Mouse (Mus musculus): ENCODE data around the gene Alg9. TPM values are rescaled to one million over a fixed set of nuclear protein-coding genes. Genes with fewer than 3 reads are reported as not detected.

The Alg9 gene
- polyA plus RNA-seq, 1 experiment from 2014 or later = 43.7 TPM

- Histone ChIP-seq H3K27me3 (ENCODE audit: insufficient read depth, low read length) (no peaks in the 10 kb centered on the region), H3K4me1 (ENCODE audit: insufficient read depth) (no peaks in the 10 kb centered on the region), H3K4me2 (no peak overlapping the region), H3K4me3 (ENCODE audit: low read depth, low read length) (no peak overlapping the region), H3K9me3 (ENCODE audit: low read depth, low read length) (no peaks in the 10 kb centered on the region), H3K36me3 (ENCODE audit: insufficient read depth) (peaks cover 32% of the 10 kb centered on the region), H3K9ac (no peak overlapping the region), H3K27ac (ENCODE audit: low read depth) (no peak overlapping the region)
- TF ChIP-seq CTCF (IDR thresholded peaks at IDR 0.05; ENCODE audit: low read depth) = no peak
- WGBS = 72% methylated on average over 13 of the region's 13 CpGs
- ATAC-seq (ENCODE audit: insufficient read depth) = no peak
- DNase-seq = no peak
These were observed 66.4 kb downstream of the Alg9 start for GRCm38 (mm10) chr9:50841079-50841789.

DNA sequence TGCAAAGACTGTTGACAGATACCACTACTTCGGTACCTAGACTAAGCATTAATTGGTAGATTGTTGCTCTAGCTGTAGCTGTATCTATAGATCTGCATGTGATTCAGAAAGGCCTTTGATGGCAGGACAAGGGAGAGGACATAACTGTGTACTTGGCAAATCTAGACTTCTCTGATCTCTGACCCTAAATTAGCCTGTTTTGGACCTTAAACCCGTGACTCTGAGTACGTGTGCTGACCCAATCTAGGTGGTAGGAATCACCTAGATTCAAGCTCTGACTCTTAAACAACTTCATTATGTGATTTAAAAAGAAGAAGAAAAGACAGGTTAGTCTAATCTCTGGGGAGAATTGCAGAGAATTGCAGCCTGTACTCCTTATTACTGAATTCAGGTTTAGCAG lies 70.3 kb downstream of the Alg9 start, which contains the start of gene Ppp2r1b:
Ppp2r1b (plus strand) TSS at position 221 of the 400 bp plus-strand sequence.
- no peak within 1 kb of the TSS for H3K4me3 ChIP-seq (ENCODE audit: low read depth, low read length)
- H3K4me1 ChIP-seq (ENCODE audit: insufficient read depth) = no peaks in the 10 kb centered on the region
- ATAC-seq (ENCODE audit: insufficient read depth) (no peak), DNase-seq (no peak)
- H3K9me3 ChIP-seq (ENCODE audit: low read depth, low read length) = no peaks in the 10 kb centered on the region
- no peak within 1 kb of the TSS for H3K9ac ChIP-seq
- H3K36me3 ChIP-seq (ENCODE audit: insufficient read depth) = peaks cover 28% of the 10 kb centered on the region
- 94% methylated on average over 3 of the region's 3 CpGs for WGBS
- H3K4me2 ChIP-seq = no peak within 1 kb of the TSS
- H3K27me3 ChIP-seq (ENCODE audit: insufficient read depth, low read length) = no peaks in the 10 kb centered on the region
- no peak within 1 kb of the TSS for H3K27ac ChIP-seq (ENCODE audit: low read depth)
- no peak for TF ChIP-seq CTCF (IDR thresholded peaks at IDR 0.05; ENCODE audit: low read depth)

GRCm38 (mm10) chr9:50845547-50845946 lies 70.7 kb downstream of the Alg9 start:
- no peak overlapping the region for H3K27ac ChIP-seq (ENCODE audit: low read depth)
- WGBS = 72% methylated on average over 9 of the region's 9 CpGs
- no peak overlapping the region for H3K4me2 ChIP-seq
- TF ChIP-seq CTCF (IDR thresholded peaks at IDR 0.05; ENCODE audit: low read depth) = no peak
- H3K4me1 ChIP-seq (ENCODE audit: insufficient read depth) = 0 out of 2 replicates have a peak, but pooled peaks cover 3% of the 10 kb centered on the region
- DNase-seq (no peak), ATAC-seq (ENCODE audit: insufficient read depth) (no peak)
- H3K9me3 ChIP-seq (ENCODE audit: low read depth, low read length) = no peaks in the 10 kb centered on the region
- H3K36me3 ChIP-seq (ENCODE audit: insufficient read depth) = peaks cover 28% of the 10 kb centered on the region
- H3K4me3 ChIP-seq (ENCODE audit: low read depth, low read length) = no peak overlapping the region
- H3K9ac ChIP-seq = no peak overlapping the region
- H3K27me3 ChIP-seq (ENCODE audit: insufficient read depth, low read length) = no peaks in the 10 kb centered on the region

DNA sequence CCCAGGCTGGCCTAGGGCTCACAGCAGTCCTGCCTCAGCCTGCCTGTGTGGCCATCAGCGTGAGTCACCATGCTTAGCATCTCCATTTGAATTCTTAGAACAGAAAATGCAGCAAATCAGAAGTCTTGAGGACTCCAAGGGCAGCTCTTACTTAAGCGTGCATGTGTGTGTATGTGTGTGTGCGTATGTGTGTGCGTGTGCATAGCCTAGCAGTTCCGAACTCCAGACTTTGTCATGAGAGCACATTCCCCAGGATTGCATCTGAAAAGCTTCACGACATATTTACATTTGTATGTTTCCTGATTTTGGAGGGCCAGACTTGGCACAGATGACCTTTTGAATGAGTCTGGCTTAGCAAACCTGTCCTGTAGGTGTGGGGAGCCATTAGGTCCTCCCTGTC lies 72.3 kb downstream of the Alg9 start:
- H3K9me3 ChIP-seq (ENCODE audit: low read depth, low read length) = no peaks in the 10 kb centered on the region
- H3K27ac ChIP-seq (ENCODE audit: low read depth) = peak overlapping the region; percentile 33; the same call in 1 of the 2 replicates
- no peak overlapping the region for H3K4me2 ChIP-seq
- ATAC-seq (ENCODE audit: insufficient read depth) = no peak
- H3K9ac ChIP-seq = no peak overlapping the region
- no peak for TF ChIP-seq CTCF (IDR thresholded peaks at IDR 0.05; ENCODE audit: low read depth)
- DNase-seq = peak; percentile 32
- no peak overlapping the region for H3K4me3 ChIP-seq (ENCODE audit: low read depth, low read length)
- no peaks in the 10 kb centered on the region for H3K27me3 ChIP-seq (ENCODE audit: insufficient read depth, low read length)
- peaks cover 28% of the 10 kb centered on the region for H3K36me3 ChIP-seq (ENCODE audit: insufficient read depth)
- peaks cover 8% of the 10 kb centered on the region; the same call in 1 of the 2 replicates for H3K4me1 ChIP-seq (ENCODE audit: insufficient read depth)
- WGBS = 74% methylated on average over 6 of the region's 6 CpGs

DNA sequence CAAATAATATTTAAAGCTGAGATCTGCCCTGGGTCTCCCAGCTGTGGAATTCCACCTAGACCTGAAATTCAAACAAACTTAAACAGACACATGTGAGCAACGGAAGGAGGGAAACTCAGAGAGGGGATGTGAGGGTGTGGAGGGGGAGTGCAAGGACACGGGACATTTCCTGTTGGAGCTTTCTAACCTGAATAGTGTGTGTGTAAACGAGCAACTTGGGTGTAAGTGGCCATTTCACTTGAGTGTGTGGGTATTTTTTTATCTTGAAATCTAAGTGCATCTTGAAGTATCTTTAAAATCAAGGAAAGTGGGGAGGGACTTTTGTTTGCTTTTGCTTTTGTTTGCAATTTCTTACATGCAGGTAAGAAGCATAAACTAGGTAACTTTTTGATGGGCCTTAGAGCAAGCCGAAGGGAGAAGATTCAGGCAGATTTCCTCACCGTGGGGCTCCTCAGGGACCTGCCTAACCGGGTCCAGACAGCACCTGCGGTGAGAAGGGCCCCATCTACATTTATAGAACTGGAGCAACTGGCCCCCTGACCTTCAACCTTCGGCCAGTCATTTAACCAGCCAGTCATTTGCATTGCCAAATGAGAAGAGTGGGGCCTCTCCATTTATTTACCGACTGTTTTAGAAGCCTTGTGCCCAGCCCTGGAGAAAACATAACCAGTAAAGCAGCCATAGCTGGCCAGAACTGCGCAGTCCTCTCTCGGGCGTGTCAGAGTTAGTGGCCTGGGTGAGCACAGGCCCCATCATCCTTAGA lies 73.0 kb downstream of the Alg9 start:
- H3K27me3 ChIP-seq (ENCODE audit: insufficient read depth, low read length) = no peaks in the 10 kb centered on the region
- H3K9ac ChIP-seq = no peak overlapping the region
- no peak for ATAC-seq (ENCODE audit: insufficient read depth)
- H3K36me3 ChIP-seq (ENCODE audit: insufficient read depth) = peaks cover 24% of the 10 kb centered on the region
- peaks cover 8% of the 10 kb centered on the region; the same call in 1 of the 2 replicates for H3K4me1 ChIP-seq (ENCODE audit: insufficient read depth)
- no peak for TF ChIP-seq CTCF (IDR thresholded peaks at IDR 0.05; ENCODE audit: low read depth)
- no peak overlapping the region for H3K4me3 ChIP-seq (ENCODE audit: low read depth, low read length)
- 48% methylated on average over 12 of the region's 12 CpGs for WGBS
- H3K9me3 ChIP-seq (ENCODE audit: low read depth, low read length) = no peaks in the 10 kb centered on the region
- H3K4me2 ChIP-seq = no peak overlapping the region
- peak overlapping the region; percentile 33; the same call in 1 of the 2 replicates for H3K27ac ChIP-seq (ENCODE audit: low read depth)
- DNase-seq = no peak

- 59% methylated on average over 5 of the region's 5 CpGs for WGBS
These were observed 74.0 kb downstream of the Alg9 start for GRCm38 (mm10) chr9:50848821-50849220.

DNA sequence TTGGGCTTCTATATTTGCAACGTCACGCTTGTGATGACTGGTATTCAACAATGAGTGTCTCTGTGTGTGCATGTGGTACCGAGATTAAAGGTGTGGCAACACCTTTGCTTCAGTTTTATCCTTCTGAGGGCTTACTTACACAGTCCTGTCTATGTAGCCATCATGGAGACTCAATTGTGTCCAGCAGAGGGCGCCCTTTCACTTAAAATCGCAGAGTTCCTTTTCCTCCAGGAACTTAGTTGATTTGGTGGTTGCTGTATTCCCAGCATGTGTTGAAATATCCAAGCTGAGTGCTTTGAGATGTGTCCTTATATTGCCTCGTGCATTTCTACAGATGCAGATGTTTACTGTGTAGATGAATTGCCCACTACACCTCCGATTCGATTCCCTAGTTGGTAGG lies 74.4 kb downstream of the Alg9 start:
- peak; percentile 94 for TF ChIP-seq CTCF (IDR thresholded peaks at IDR 0.05; ENCODE audit: low read depth)
- peak; percentile 99 for DNase-seq
- Histone ChIP-seq H3K4me1 (ENCODE audit: insufficient read depth) (peaks cover 8% of the 10 kb centered on the region; the same call in 1 of the 2 replicates), H3K36me3 (ENCODE audit: insufficient read depth) (peaks cover 13% of the 10 kb centered on the region; the same call in 1 of the 2 replicates), H3K9ac (no peak overlapping the region), H3K4me3 (ENCODE audit: low read depth, low read length) (no peak overlapping the region), H3K4me2 (no peak overlapping the region), H3K9me3 (ENCODE audit: low read depth, low read length) (no peaks in the 10 kb centered on the region), H3K27ac (ENCODE audit: low read depth) (no peak overlapping the region), H3K27me3 (ENCODE audit: insufficient read depth, low read length) (no peaks in the 10 kb centered on the region)
- WGBS = 20% methylated on average over 8 of the region's 8 CpGs
- ATAC-seq (ENCODE audit: insufficient read depth) = peak; percentile 82

More at GRCm38 (mm10) chr9:50848821-50849220, 74.0 kb downstream of the Alg9 start:
- no peak for TF ChIP-seq CTCF (IDR thresholded peaks at IDR 0.05; ENCODE audit: low read depth)
- Histone ChIP-seq H3K9ac (no peak overlapping the region), H3K27ac (ENCODE audit: low read depth) (no peak overlapping the region), H3K4me2 (no peak overlapping the region), H3K4me1 (ENCODE audit: insufficient read depth) (peaks cover 8% of the 10 kb centered on the region; the same call in 1 of the 2 replicates), H3K4me3 (ENCODE audit: low read depth, low read length) (no peak overlapping the region), H3K36me3 (ENCODE audit: insufficient read depth) (peaks cover 17% of the 10 kb centered on the region; the same call in 1 of the 2 replicates), H3K9me3 (ENCODE audit: low read depth, low read length) (no peaks in the 10 kb centered on the region), H3K27me3 (ENCODE audit: insufficient read depth, low read length) (no peaks in the 10 kb centered on the region)
- no peak for DNase-seq
- ATAC-seq (ENCODE audit: insufficient read depth) = peak; percentile 6; the same call in 1 of the 2 replicates
